Mouse (Mus musculus): Measurements from ENCODE around the gene Teddm1a.

- TF ChIP-seq GATA1 (IDR thresholded peaks at IDR 0.05; ENCODE audit: low read length) (no peak), TAL1 (IDR thresholded peaks at IDR 0.05; ENCODE audit: low read length) (no peak)
Measured at GRCm38 (mm10) chr1:153855946-153856345, 35.6 kb upstream of the Teddm1a start.

Measured in erythroblast, embryonic 14.5 days (primary cell).